Mouse (Mus musculus) hindbrain, embryonic 12.5 days (tissue): ENCODE measurements around the gene Lrrc27. TPM values are rescaled to one million over a fixed set of nuclear protein-coding genes. Genes with fewer than 3 reads are reported as not detected.
A peak's percentile ranks its signal among the peaks of the same experiment; 100 is the strongest.

Source experiments
- ATAC-seq: fragments of 200-750 bp; cut with Nextera tagmentation; 2 replicates; pipeline ENCODE4 v1.8.0; 2017; ENCODE audit warnings: moderate TSS enrichment; ENCODE audit not compliant: low FRiP score
- H3K27ac ChIP-seq: fragments of 300-500 bp; sonication (generic); 2 replicates; pipeline ENCODE4 v1.5.1; 2016; ENCODE audit warnings: mild to moderate bottlenecking
- H3K27me3 ChIP-seq: fragments of 300-500 bp; sonication (generic); 2 replicates; pipeline ENCODE4 v1.6.1; 2016; ENCODE audit warnings: mild to moderate bottlenecking
- H3K36me3 ChIP-seq: fragments of 300-500 bp; sonication (generic); 2 replicates; pipeline ENCODE4 v1.6.1; 2016; ENCODE audit warnings: mild to moderate bottlenecking
- H3K4me1 ChIP-seq: fragments of 300-500 bp; sonication (generic); 2 replicates; pipeline ENCODE4 v1.6.1; 2016
- H3K4me2 ChIP-seq: fragments of 300-500 bp; sonication (generic); replicated peaks from 2 replicates; pipeline ENCODE4 v1.6.1; 2016; ENCODE audit warnings: mild to moderate bottlenecking
- H3K4me3 ChIP-seq: fragments of 300-500 bp; sonication (generic); 2 replicates; pipeline ENCODE4 v1.5.1; 2016; ENCODE audit warnings: mild to moderate bottlenecking
- H3K9ac ChIP-seq: fragments of 300-500 bp; sonication (generic); 2 replicates; pipeline ENCODE4 v1.6.1; 2016; ENCODE audit warnings: mild to moderate bottlenecking, moderate library complexity
- H3K9me3 ChIP-seq: fragments of 300-500 bp; sonication (generic); replicated peaks from 2 replicates; pipeline ENCODE4 v1.6.1; 2016; ENCODE audit warnings: mild to moderate bottlenecking
- WGBS: fragments of 180-500 bp; shearing (Covaris S2); methylation state at CpG from one replicate; pipeline ENCODE4 v1.1.7; 2016; 5-methylcytosine and 5-hydroxymethylcytosine counted together
- polyA plus RNA-seq: library from polyadenylated mRNA; unstranded; fragments of >200 nt; fragmentation: Nextera tagmentation; extraction: Ambion mirVana; gene quantifications from 2 replicates; pipeline ENCODE4 v1.2.1, GENCODE M21; 2016

Gene Lrrc27
- polyA plus RNA-seq, 1 experiment from 2014 or later = 3.2 TPM

GRCm38 (mm10) chr7:139228447-139229171 is 15.8 kb downstream of the Lrrc27 start:
- 82% methylated on average over 6 of the region's 6 CpGs for WGBS
- H3K4me1 ChIP-seq = no peaks in the 10 kb centered on the region
- ATAC-seq = no peak

DNA sequence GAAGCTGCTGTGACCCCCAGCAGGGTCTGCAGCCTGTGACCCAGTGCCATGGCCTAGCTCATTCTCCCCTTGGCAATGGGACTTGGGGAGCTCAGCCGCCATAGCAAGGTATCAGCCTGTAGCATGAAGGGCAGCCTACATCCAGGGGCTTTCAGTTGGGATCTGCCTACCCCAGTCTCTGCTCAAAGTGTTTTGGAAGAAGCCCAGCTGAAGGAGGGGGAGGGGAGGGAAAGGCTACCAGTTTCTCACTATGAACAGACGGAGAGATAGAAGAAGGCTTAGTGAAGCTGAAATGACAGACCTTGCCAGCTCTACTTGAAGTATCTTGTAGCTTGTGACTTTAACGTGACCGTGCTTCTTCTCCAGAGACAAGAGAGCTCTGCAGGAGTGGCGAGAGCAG is 17.0 kb downstream of the Lrrc27 start:
- Histone ChIP-seq H3K27ac (no peak overlapping the region), H3K27me3 (no peaks in the 10 kb centered on the region), H3K36me3 (no peaks in the 10 kb centered on the region), H3K4me1 (peaks cover 10% of the 10 kb centered on the region), H3K9me3 (no peaks in the 10 kb centered on the region), H3K4me3 (no peak overlapping the region), H3K9ac (no peak overlapping the region), H3K4me2 (no peak overlapping the region)
- WGBS = 78% methylated on average over 5 of the region's 5 CpGs
- ATAC-seq = no peak

More at GRCm38 (mm10) chr7:139228447-139229171, 15.8 kb downstream of the Lrrc27 start:
- no peak overlapping the region for H3K27ac ChIP-seq
- no peaks in the 10 kb centered on the region for H3K9me3 ChIP-seq
- no peak overlapping the region for H3K4me2 ChIP-seq
- H3K36me3 ChIP-seq = no peaks in the 10 kb centered on the region
- no peak overlapping the region for H3K4me3 ChIP-seq
- H3K9ac ChIP-seq = no peak overlapping the region
- no peaks in the 10 kb centered on the region for H3K27me3 ChIP-seq

DNA sequence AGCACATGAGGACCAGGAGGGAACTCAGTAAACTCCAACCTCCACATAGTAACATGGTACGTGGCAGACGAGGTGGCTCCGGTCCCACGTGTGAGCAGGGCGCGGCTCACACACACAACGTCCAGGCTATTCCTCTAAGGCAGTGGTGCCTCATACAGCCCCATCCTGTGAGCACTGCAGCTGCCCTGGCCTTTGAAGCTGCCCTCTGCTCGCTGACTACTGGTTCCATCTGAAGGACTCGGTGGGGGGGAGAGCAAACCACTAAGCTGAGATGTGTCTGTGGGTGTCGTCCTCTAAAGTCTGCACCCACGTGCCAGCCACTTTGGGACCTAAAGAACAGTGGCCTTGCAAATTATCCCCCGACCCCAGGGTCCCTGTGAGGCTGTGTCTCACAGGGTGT is 17.5 kb downstream of the Lrrc27 start:
- Histone ChIP-seq H3K9me3 (no peaks in the 10 kb centered on the region), H3K27me3 (no peaks in the 10 kb centered on the region; the same call in 1 of the 2 replicates), H3K4me2 (no peak overlapping the region), H3K4me3 (no peak overlapping the region), H3K36me3 (no peaks in the 10 kb centered on the region), H3K9ac (no peak overlapping the region), H3K4me1 (peaks cover 14% of the 10 kb centered on the region), H3K27ac (no peak overlapping the region)
- ATAC-seq = no peak
- WGBS = 75% methylated on average over 12 of the region's 12 CpGs

DNA sequence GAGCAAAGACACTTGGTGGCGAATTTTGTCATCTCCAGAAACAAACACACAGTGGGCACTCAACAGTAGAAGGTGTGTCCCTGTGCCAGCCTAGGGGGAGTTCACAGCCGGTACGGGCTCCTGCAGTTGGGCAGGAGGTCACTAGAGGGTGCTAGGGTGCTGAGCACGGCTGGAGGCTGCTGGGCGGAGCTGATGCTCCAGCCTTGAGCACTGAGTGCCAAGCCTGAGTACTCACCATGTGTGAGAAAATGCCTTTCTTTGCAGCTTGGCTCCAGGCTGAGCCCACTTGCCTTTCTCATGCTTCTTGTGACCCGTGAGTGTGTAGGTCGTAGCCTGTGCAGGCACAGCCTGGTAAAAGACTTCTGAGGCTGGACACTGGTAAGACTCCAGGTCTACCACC is 20.9 kb downstream of the Lrrc27 start:
- no peak overlapping the region for H3K9ac ChIP-seq
- WGBS = 0% methylated on average over 7 of the region's 7 CpGs
- peak; percentile 74 for ATAC-seq
- peaks cover 3% of the 10 kb centered on the region; the same call in 1 of the 2 replicates for H3K27me3 ChIP-seq
- no peak overlapping the region for H3K4me3 ChIP-seq
- no peaks in the 10 kb centered on the region for H3K36me3 ChIP-seq
- H3K4me2 ChIP-seq = 0 out of 2 replicates have a peak overlapping the region, but pooled peaks have one; percentile 19
- H3K4me1 ChIP-seq = peaks cover 14% of the 10 kb centered on the region
- H3K9me3 ChIP-seq = no peaks in the 10 kb centered on the region
- H3K27ac ChIP-seq = no peak overlapping the region

- Histone ChIP-seq H3K36me3 (no peaks in the 10 kb centered on the region), H3K9me3 (no peaks in the 10 kb centered on the region), H3K4me1 (peaks cover 14% of the 10 kb centered on the region), H3K9ac (no peak overlapping the region), H3K4me3 (no peak overlapping the region), H3K4me2 (peak overlapping the region; percentile 35), H3K27ac (no peak overlapping the region), H3K27me3 (peaks cover 3% of the 10 kb centered on the region; the same call in 1 of the 2 replicates)
- 8% methylated on average over 18 of the region's 18 CpGs for WGBS
- ATAC-seq = peak; percentile 57
These were observed 21.8 kb downstream of the Lrrc27 start for GRCm38 (mm10) chr7:139234426-139235188.

DNA sequence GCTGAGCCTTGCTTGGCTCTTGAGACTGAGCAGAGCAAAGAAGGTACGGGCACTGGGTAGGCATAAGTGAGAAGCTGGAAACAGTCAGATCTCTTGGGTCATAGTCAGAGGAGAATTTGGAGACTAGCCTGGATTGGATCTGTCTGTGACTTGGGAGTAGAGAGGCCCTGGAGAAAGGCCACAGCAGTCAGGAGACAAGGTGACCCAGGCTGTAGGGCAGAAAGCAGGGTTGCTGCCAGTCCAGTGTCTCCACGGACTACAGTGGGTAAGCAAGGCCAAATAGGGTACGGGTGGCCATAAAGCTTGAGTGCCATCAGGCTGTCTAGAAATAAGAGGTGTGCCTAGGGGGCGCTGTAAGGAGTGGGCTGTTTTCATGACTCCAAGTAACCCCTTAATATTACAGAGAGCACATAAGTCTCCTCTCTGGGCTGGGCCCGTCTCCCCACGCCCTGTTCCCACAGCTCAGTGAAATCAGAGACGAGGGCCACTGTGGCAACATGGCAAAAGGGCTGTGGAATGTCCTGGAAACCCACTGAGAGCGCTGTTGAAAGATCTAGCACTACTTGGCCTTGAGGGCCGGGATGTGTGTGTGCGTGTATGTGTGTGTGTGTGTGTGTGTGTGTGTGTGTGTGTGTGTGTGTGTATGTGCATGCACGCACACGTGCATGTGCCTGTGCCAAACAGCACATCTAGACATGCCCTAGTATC is 23.0 kb downstream of the Lrrc27 start:
- ATAC-seq = no peak
- H3K4me1 ChIP-seq = peaks cover 14% of the 10 kb centered on the region
- 84% methylated on average over 12 of the region's 12 CpGs for WGBS

DNA sequence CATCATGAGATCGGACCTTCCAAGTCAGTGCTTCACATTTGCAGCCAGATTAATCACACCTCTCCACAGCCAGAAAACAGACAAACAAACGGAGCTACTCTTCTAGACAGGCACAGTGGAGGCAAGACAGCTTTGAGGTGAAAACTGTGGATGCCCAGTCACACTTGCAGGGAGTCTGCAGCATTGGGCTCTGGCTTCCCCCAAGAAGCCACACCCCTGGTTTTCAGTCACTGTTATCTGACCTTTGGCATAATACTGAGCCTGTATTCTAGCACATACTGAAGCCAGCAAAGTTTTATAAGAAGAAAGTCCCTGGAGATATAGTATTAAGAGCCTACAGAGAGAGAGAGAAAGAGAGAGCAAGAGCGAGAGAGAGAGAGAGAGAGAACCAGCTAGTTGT is 26.6 kb downstream of the Lrrc27 start:
- no peak overlapping the region for H3K9ac ChIP-seq
- 75% methylated on average over 3 of the region's 3 CpGs for WGBS
- H3K27ac ChIP-seq = no peak overlapping the region
- no peak for ATAC-seq
- peaks cover 7% of the 10 kb centered on the region for H3K4me1 ChIP-seq
- no peaks in the 10 kb centered on the region for H3K36me3 ChIP-seq
- H3K4me3 ChIP-seq = no peak overlapping the region
- H3K4me2 ChIP-seq = no peak overlapping the region
- no peaks in the 10 kb centered on the region for H3K9me3 ChIP-seq
- H3K27me3 ChIP-seq = peaks cover 3% of the 10 kb centered on the region; the same call in 1 of the 2 replicates

More for the DNA sequence above, 23.0 kb downstream of the Lrrc27 start:
- Histone ChIP-seq H3K4me2 (no peak overlapping the region), H3K27ac (no peak overlapping the region), H3K36me3 (no peaks in the 10 kb centered on the region), H3K9me3 (no peaks in the 10 kb centered on the region), H3K27me3 (peaks cover 3% of the 10 kb centered on the region; the same call in 1 of the 2 replicates), H3K9ac (no peak overlapping the region), H3K4me3 (no peak overlapping the region)

DNA sequence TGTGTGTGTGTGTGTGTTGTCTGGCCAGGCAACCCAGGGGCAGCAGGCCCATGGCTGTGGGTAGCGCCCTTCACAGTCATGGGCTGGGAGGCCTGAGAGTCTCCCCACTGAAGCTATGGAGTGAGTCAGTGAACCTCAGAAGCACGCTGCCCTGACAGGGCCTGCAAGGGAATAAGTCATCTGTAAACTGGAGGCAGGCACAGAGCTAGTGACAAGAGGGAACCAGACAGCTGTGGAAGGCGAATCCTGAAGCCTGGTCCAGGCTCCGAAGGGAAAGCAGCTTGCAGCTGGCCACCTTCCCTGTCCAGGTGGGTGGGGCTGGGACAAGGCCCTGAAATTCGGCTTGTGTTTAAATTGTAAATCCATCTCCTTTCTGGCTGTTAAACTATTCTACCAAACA is 33.3 kb downstream of the Lrrc27 start:
- H3K27ac ChIP-seq = no peak overlapping the region
- no peaks in the 10 kb centered on the region for H3K9me3 ChIP-seq
- WGBS = 64% methylated on average over 5 of the region's 5 CpGs
- H3K4me2 ChIP-seq = no peak overlapping the region
- H3K4me3 ChIP-seq = no peak overlapping the region
- H3K27me3 ChIP-seq = peaks cover 48% of the 10 kb centered on the region
- no peaks in the 10 kb centered on the region for H3K36me3 ChIP-seq
- no peak overlapping the region for H3K9ac ChIP-seq
- H3K4me1 ChIP-seq = peaks cover 30% of the 10 kb centered on the region
- ATAC-seq = no peak

GRCm38 (mm10) chr7:139246931-139247880 is 34.4 kb downstream of the Lrrc27 start:
- Histone ChIP-seq H3K4me3 (peak overlapping the region; percentile 64), H3K27ac (peak overlapping the region; percentile 67; the same call in 1 of the 2 replicates), H3K27me3 (peaks cover 48% of the 10 kb centered on the region), H3K9me3 (no peaks in the 10 kb centered on the region), H3K9ac (peak overlapping the region; percentile 76), H3K4me2 (peak overlapping the region; percentile 95), H3K36me3 (no peaks in the 10 kb centered on the region), H3K4me1 (peaks cover 39% of the 10 kb centered on the region)
- ATAC-seq = peak; percentile 55
- 3% methylated on average over 38 of the region's 38 CpGs for WGBS

GRCm38 (mm10) chr7:139247881-139248614 is 35.3 kb downstream of the Lrrc27 start, which contains the start of gene Pwwp2b:
Pwwp2b (plus strand) TSS chr7:139248482.
- Histone ChIP-seq H3K4me3 (peak within 1 kb of the TSS; percentile 64), H3K27ac (peak within 1 kb of the TSS; percentile 67; the same call in 1 of the 2 replicates), H3K27me3 (peaks cover 50% of the 10 kb centered on the region), H3K4me2 (peak within 1 kb of the TSS; percentile 95), H3K36me3 (no peaks in the 10 kb centered on the region), H3K9ac (peak within 1 kb of the TSS; percentile 76), H3K4me1 (peaks cover 43% of the 10 kb centered on the region), H3K9me3 (no peaks in the 10 kb centered on the region)
- WGBS = 1% methylated on average over 45 of the region's 72 CpGs
- peak; percentile 62 for ATAC-seq
